Mouse (Mus musculus) T-cell, adult 2 months (primary cell): ENCODE data around the gene Slc4a1.

Experiments
- DNase-seq: peaks from one replicate; pipeline ENCODE4 v3.0.0; 2022; ENCODE audit warnings: low spot score

The Slc4a1 gene

GRCm38 (mm10) chr11:102374108-102374725 lies 8.2 kb upstream of the Slc4a1 start:
- DNase-seq: no peak

- no peak for DNase-seq
These were observed 7.6 kb upstream of the Slc4a1 start for GRCm38 (mm10) chr11:102373646-102374045.

- no peak for DNase-seq
These were observed 6.9 kb upstream of the Slc4a1 start for GRCm38 (mm10) chr11:102372936-102373335.

- no peak for DNase-seq
These were observed 6.1 kb upstream of the Slc4a1 start for GRCm38 (mm10) chr11:102371926-102372685.

GRCm38 (mm10) chr11:102370285-102370684 lies 4.3 kb upstream of the Slc4a1 start:
- no peak for DNase-seq

- DNase-seq: no peak
These were observed 3.3 kb upstream of the Slc4a1 start for GRCm38 (mm10) chr11:102369263-102369662.

GRCm38 (mm10) chr11:102368347-102368746 lies 2.3 kb upstream of the Slc4a1 start:
- DNase-seq: no peak

GRCm38 (mm10) chr11:102367504-102368280 lies 1.7 kb upstream of the Slc4a1 start:
- no peak for DNase-seq

GRCm38 (mm10) chr11:102365699-102366098 lies 304 bp downstream of the Slc4a1 start:
- DNase-seq: no peak

- DNase-seq: no peak
These were observed 1.2 kb downstream of the Slc4a1 start for GRCm38 (mm10) chr11:102364570-102365371.

- DNase-seq: no peak
These were observed 2.4 kb downstream of the Slc4a1 start for GRCm38 (mm10) chr11:102363623-102364022.

GRCm38 (mm10) chr11:102361776-102362495 lies 4.1 kb downstream of the Slc4a1 start:
- no peak for DNase-seq

- no peak for DNase-seq
These were observed 7.6 kb downstream of the Slc4a1 start for GRCm38 (mm10) chr11:102358365-102358764.

- no peak for DNase-seq
These were observed 9.2 kb downstream of the Slc4a1 start for GRCm38 (mm10) chr11:102356636-102357350.

- DNase-seq: no peak
These were observed 9.8 kb downstream of the Slc4a1 start for GRCm38 (mm10) chr11:102356190-102356589.

- no peak for DNase-seq
These were observed 10.5 kb downstream of the Slc4a1 start for GRCm38 (mm10) chr11:102355501-102355900.

- no peak for DNase-seq
These were observed 13.0 kb downstream of the Slc4a1 start for GRCm38 (mm10) chr11:102353021-102353431.

GRCm38 (mm10) chr11:102352378-102352777 lies 13.6 kb downstream of the Slc4a1 start:
- DNase-seq: no peak

- DNase-seq: no peak
These were observed 15.0 kb downstream of the Slc4a1 start for GRCm38 (mm10) chr11:102350981-102351523.

- DNase-seq: no peak
These were observed 15.6 kb downstream of the Slc4a1 start for GRCm38 (mm10) chr11:102350416-102350815.
